In genomic region chr9:102343061-102343460, GRCm38 (mm10) we compare ENCODE assay signal across 18 mouse cellular contexts.
"Had no signal": no experiment of that assay in that cellular context is flagged by ENCODE, and none has a peak within 500 bp of the region (broad histone marks: within the 10 kb centered on the region; RNA-seq: fewer than 3 reads in every experiment).

No protein-coding gene starts in this region.

- H3K4me1 ChIP-seq: limb, embryonic 12.5 days; limb, embryonic 15.5 days; liver, embryonic 13.5 days; stomach, embryonic 15.5 days had no signal

- H3K4me3 ChIP-seq: limb, embryonic 12.5 days; limb, embryonic 15.5 days; liver, embryonic 13.5 days; midbrain, embryonic 12.5 days; myocyte; neural tube, embryonic 13.5 days; stomach, embryonic 15.5 days had no signal

- DNase-seq: kidney, adult 9 months; kidney, postnatal 14 days; kidney, postnatal 4 days; left cerebral cortex, postnatal 4 days; liver, embryonic 13.5 days; lung, adult 2 months; lung, postnatal 14 days; retina, postnatal 1 day; right cerebral cortex, postnatal 25 days; spleen, adult 18-20 months; thymus, postnatal 25 days had no signal

- H3K9ac ChIP-seq: limb, embryonic 12.5 days; limb, embryonic 15.5 days; liver, embryonic 13.5 days; midbrain, embryonic 12.5 days; neural tube, embryonic 13.5 days; stomach, embryonic 15.5 days had no signal

- H3K27ac ChIP-seq: limb, embryonic 12.5 days; limb, embryonic 15.5 days; liver, embryonic 13.5 days; midbrain, embryonic 12.5 days; neural tube, embryonic 13.5 days; stomach, embryonic 15.5 days had no signal

- H3K4me2 ChIP-seq: limb, embryonic 12.5 days; limb, embryonic 15.5 days; liver, embryonic 13.5 days; midbrain, embryonic 12.5 days; neural tube, embryonic 13.5 days; stomach, embryonic 15.5 days had no signal

- H3K9me3 ChIP-seq: limb, embryonic 12.5 days; limb, embryonic 15.5 days; liver, embryonic 13.5 days; midbrain, embryonic 12.5 days; neural tube, embryonic 13.5 days; stomach, embryonic 15.5 days had no signal

- ATAC-seq: midbrain, embryonic 16.5 days had no signal

- H3K36me3 ChIP-seq: limb, embryonic 12.5 days; limb, embryonic 15.5 days; liver, embryonic 13.5 days; midbrain, embryonic 12.5 days; neural tube, embryonic 13.5 days; stomach, embryonic 15.5 days had no signal
